Mouse (Mus musculus) hindbrain, embryonic 15.5 days (tissue): ENCODE data around the gene Gsdma2. TPM values are rescaled to one million over a fixed set of nuclear protein-coding genes. Genes with fewer than 3 reads are reported as not detected.
A peak's percentile ranks its signal among the peaks of the same experiment; 100 is the strongest.
"Not testable (repeated sequence)": the region's sequence is repeated elsewhere in the genome, so short reads cannot be mapped to it uniquely, and the experiment has no call there.

Experiments
- ATAC-seq: fragments of 200-750 bp; cut with Nextera tagmentation; 2 replicates; pipeline ENCODE4 v1.8.0; 2017; ENCODE audit warnings: low read depth, moderate number of reproducible peaks, moderate TSS enrichment; ENCODE audit not compliant: low FRiP score
- H3K27ac ChIP-seq: fragments of 300-500 bp; sonication (generic); replicated peaks from 2 replicates; pipeline ENCODE4 v1.5.1; 2015; ENCODE audit warnings: mild to moderate bottlenecking, inconsistent platforms
- H3K27me3 ChIP-seq: fragments of 300-500 bp; sonication (generic); 2 replicates; pipeline ENCODE4 v1.6.1; 2015; ENCODE audit warnings: control low read depth, inconsistent platforms
- H3K36me3 ChIP-seq: fragments of 300-500 bp; sonication (generic); 2 replicates; pipeline ENCODE4 v1.6.1; 2015; ENCODE audit warnings: control low read depth, inconsistent platforms
- H3K4me1 ChIP-seq: fragments of 300-500 bp; sonication (generic); replicated peaks from 2 replicates; pipeline ENCODE4 v1.6.1; 2015; ENCODE audit warnings: control low read depth, inconsistent platforms
- H3K4me2 ChIP-seq: fragments of 300-500 bp; sonication (generic); 2 replicates; pipeline ENCODE4 v1.6.1; 2015; ENCODE audit warnings: moderate library complexity, mild to moderate bottlenecking, inconsistent platforms
- H3K4me3 ChIP-seq: fragments of 300-500 bp; sonication (generic); 2 replicates; pipeline ENCODE4 v1.5.1; 2015; ENCODE audit warnings: mild to moderate bottlenecking, inconsistent platforms
- H3K9ac ChIP-seq: fragments of 300-500 bp; sonication (generic); 2 replicates; pipeline ENCODE4 v1.6.1; 2015; ENCODE audit warnings: inconsistent platforms
- H3K9me3 ChIP-seq: fragments of 300-500 bp; sonication (generic); 2 replicates; pipeline ENCODE4 v1.6.1; 2016; ENCODE audit warnings: control low read depth, inconsistent platforms
- WGBS: fragments of 180-500 bp; shearing (Covaris S2); methylation state at CpG from one replicate; pipeline ENCODE4 v1.1.7; 2015; 5-methylcytosine and 5-hydroxymethylcytosine counted together
- polyA plus RNA-seq: library from polyadenylated mRNA; unstranded; fragments of >200 nt; fragmentation: Nextera tagmentation; extraction: Ambion mirVana; gene quantifications from 2 replicates; pipeline ENCODE4 v1.2.1, GENCODE M21; 2015

Gene Gsdma2
- polyA plus RNA-seq, 1 experiment from 2014 or later: not detected

DNA sequence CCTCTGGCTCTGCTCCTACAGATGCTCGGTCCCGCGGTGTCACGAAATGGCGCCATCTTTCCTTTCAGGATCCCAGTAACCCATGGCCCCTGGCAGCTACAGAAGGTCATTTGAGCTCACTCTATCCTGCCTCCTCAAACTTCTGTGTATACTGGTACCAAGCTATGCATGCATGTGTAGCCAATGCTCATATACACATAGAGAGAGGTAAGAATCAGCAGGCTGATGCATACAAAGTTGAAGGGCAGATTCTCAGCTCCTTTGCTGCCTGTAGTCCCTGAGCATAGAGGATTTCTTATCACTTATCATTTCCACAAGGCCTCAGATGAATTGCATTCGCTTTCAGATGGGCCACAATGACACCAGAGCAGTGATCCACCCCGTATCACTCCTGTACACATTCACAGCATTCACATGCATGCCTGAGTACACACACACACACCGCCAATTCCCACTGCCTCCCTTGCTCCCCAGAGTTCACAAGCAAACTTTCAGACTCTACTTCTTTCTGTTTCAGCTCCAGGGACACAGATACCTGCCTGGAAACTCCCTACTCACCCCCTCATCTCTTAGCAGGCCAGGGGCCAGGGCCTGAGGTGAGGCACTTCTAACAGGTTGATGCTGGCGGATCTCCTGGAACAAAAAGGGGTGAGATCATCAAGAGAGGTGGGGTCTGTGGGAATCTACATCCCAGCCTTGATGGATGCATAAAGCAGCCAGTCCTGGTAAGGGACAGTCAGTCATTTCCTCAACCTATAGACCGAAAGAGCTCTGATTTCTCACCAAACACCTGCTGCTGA is 20.7 kb upstream of the Gsdma2 start, which contains the start of the genes Gm12355 and Gsdma3:
TSS of gene Gm12355 (minus strand) at position 51 of the 800 bp plus-strand sequence.
TSS of gene Gsdma3 (plus strand) at position 750 of the 800 bp plus-strand sequence.
- WGBS: 92% methylated on average over 10 of the region's 10 CpGs
- no peak for ATAC-seq
- H3K4me1 ChIP-seq: no peaks in the 10 kb centered on the region
- H3K4me3 ChIP-seq: no peak within 1 kb of the TSS
- no peak within 1 kb of the TSS for H3K9ac ChIP-seq
- no peaks in the 10 kb centered on the region for H3K9me3 ChIP-seq
- H3K36me3 ChIP-seq: no peaks in the 10 kb centered on the region
- H3K27me3 ChIP-seq: no peaks in the 10 kb centered on the region
- H3K27ac ChIP-seq: no peak within 1 kb of the TSS
- H3K4me2 ChIP-seq: no peak within 1 kb of the TSS

DNA sequence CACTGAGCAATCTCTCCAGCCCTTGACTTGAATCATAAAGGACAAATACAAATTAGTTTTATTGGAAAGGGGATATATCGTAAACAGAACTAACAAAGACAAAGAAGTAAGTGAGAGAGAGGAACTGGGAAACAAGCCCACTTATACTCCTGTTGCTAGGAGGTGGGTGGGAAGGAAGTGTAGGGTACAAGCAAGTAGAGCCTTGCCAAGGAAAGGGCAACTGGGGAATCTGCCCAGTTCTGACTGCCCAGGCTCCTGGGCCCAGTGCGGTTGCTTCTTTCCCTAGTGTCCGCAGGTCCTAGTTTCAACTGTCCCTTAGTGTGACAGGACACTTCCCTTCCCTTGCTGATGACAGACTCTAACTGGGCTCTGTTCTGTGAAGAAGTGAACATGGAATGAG is 17.9 kb upstream of the Gsdma2 start:
- H3K36me3 ChIP-seq: no peaks in the 10 kb centered on the region
- H3K9ac ChIP-seq: no peak overlapping the region
- 89% methylated on average over 3 of the region's 3 CpGs for WGBS
- H3K4me3 ChIP-seq: no peak overlapping the region
- no peak overlapping the region for H3K27ac ChIP-seq
- no peak overlapping the region for H3K4me2 ChIP-seq
- no peaks in the 10 kb centered on the region for H3K9me3 ChIP-seq
- H3K27me3 ChIP-seq: no peaks in the 10 kb centered on the region
- H3K4me1 ChIP-seq: no peaks in the 10 kb centered on the region
- ATAC-seq: no peak

DNA sequence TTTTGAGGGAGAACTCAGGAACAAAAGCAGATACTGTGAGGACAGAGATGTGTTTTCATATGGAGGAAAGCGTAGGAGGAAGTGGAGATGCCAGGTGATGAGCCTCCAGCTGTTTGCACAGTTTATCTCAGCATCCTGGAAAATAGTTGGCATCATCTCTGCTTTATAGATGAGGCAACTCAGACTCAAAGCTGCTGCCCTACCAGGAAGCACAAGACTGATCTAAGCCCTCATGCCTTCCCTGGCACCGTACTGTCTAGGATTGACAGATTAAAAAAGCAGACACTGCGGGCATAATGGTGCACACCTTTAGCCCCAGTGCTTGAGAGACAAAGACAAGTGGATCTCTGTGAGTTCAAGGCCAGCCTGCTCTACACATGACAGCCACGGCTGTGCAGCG is 15.9 kb upstream of the Gsdma2 start:
- no peak overlapping the region for H3K4me3 ChIP-seq
- no peaks in the 10 kb centered on the region for H3K36me3 ChIP-seq
- no peaks in the 10 kb centered on the region for H3K27me3 ChIP-seq
- H3K9me3 ChIP-seq: no peaks in the 10 kb centered on the region
- 84% methylated on average over 5 of the region's 5 CpGs for WGBS
- no peak overlapping the region for H3K9ac ChIP-seq
- H3K4me1 ChIP-seq: no peaks in the 10 kb centered on the region
- H3K4me2 ChIP-seq: no peak overlapping the region
- H3K27ac ChIP-seq: no peak overlapping the region
- no peak for ATAC-seq

GRCm38 (mm10) chr11:98635312-98635970 is 11.1 kb upstream of the Gsdma2 start:
- not testable (repeated sequence) for H3K36me3 ChIP-seq, H3K9ac ChIP-seq, H3K4me3 ChIP-seq, H3K4me2 ChIP-seq, ATAC-seq, H3K9me3 ChIP-seq, H3K27me3 ChIP-seq, H3K27ac ChIP-seq, H3K4me1 ChIP-seq
- 32% methylated on average over 10 of the region's 10 CpGs for WGBS

GRCm38 (mm10) chr11:98637501-98637900 is 9.1 kb upstream of the Gsdma2 start:
- Histone ChIP-seq H3K4me3 (no peak overlapping the region), H3K9me3 (no peaks in the 10 kb centered on the region), H3K36me3 (no peaks in the 10 kb centered on the region), H3K27me3 (no peaks in the 10 kb centered on the region), H3K4me1 (no peaks in the 10 kb centered on the region), H3K27ac (no peak overlapping the region), H3K9ac (no peak overlapping the region), H3K4me2 (no peak overlapping the region)
- no peak for ATAC-seq
- WGBS: 85% methylated on average over 1 of the region's 1 CpGs

DNA sequence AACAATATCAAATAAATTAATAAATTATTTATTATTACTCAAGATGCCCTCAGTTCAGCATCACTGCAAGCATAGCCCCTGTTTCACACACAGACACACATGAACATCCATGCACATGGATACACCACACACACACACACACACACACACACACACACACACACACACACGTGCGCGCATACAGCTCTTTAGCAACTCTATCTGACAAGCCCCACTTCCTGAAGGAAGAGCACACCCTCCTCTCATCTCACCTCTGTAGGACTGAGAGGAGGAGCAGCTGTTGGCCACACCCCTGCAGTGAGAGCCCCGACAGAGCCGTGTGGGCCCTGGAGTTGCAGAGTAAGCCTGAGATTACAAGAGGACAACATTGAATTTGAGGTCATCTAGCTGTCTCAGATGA is 6.5 kb upstream of the Gsdma2 start:
- no peak overlapping the region for H3K9ac ChIP-seq
- H3K27me3 ChIP-seq: no peaks in the 10 kb centered on the region
- H3K4me3 ChIP-seq: no peak overlapping the region
- ATAC-seq: no peak
- H3K4me1 ChIP-seq: no peaks in the 10 kb centered on the region
- no peak overlapping the region for H3K27ac ChIP-seq
- no peaks in the 10 kb centered on the region for H3K9me3 ChIP-seq
- WGBS: 63% methylated on average over 5 of the region's 5 CpGs
- H3K36me3 ChIP-seq: no peaks in the 10 kb centered on the region
- no peak overlapping the region for H3K4me2 ChIP-seq

DNA sequence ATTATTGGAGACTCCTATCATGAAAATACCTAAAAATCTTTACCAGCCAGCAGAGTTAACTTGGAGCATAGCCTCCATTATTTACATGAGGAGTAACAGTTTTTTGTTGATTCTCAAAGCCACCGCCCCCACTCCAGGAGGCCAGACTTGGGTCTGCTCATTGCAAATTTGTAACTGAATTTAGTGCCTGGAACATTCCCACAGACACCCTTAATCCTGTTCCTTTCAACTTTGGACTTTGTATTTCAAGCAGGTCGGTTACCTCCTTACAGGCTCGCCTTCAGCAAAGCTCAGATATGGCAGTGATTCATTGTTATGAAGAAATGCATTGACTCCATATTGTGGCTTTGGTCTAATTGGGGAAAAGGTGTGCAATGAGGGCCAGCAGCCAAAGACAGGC is 1.8 kb upstream of the Gsdma2 start:
- ATAC-seq: no peak
- Histone ChIP-seq H3K9ac (no peak overlapping the region), H3K9me3 (no peaks in the 10 kb centered on the region), H3K36me3 (no peaks in the 10 kb centered on the region), H3K27me3 (no peaks in the 10 kb centered on the region), H3K4me3 (no peak overlapping the region), H3K27ac (no peak overlapping the region), H3K4me1 (no peaks in the 10 kb centered on the region), H3K4me2 (no peak overlapping the region)
- WGBS: 89% methylated on average over 3 of the region's 3 CpGs

GRCm38 (mm10) chr11:98645946-98646345 is 613 bp upstream of the Gsdma2 start:
- ATAC-seq: no peak
- H3K27me3 ChIP-seq: no peaks in the 10 kb centered on the region
- H3K9me3 ChIP-seq: no peaks in the 10 kb centered on the region
- H3K4me3 ChIP-seq: no peak overlapping the region
- WGBS: 82% methylated on average over 2 of the region's 2 CpGs
- H3K4me2 ChIP-seq: no peak overlapping the region
- no peak overlapping the region for H3K9ac ChIP-seq
- no peaks in the 10 kb centered on the region for H3K36me3 ChIP-seq
- H3K4me1 ChIP-seq: no peaks in the 10 kb centered on the region
- H3K27ac ChIP-seq: no peak overlapping the region

- H3K27ac ChIP-seq, H3K27me3 ChIP-seq, H3K4me1 ChIP-seq, H3K4me3 ChIP-seq, H3K9ac ChIP-seq, H3K4me2 ChIP-seq, ATAC-seq, H3K36me3 ChIP-seq, H3K9me3 ChIP-seq: not testable (repeated sequence)
- WGBS: 14% methylated on average over 7 of the region's 7 CpGs
Observed at GRCm38 (mm10) chr11:98655076-98655475, 8.5 kb downstream of the Gsdma2 start.

DNA sequence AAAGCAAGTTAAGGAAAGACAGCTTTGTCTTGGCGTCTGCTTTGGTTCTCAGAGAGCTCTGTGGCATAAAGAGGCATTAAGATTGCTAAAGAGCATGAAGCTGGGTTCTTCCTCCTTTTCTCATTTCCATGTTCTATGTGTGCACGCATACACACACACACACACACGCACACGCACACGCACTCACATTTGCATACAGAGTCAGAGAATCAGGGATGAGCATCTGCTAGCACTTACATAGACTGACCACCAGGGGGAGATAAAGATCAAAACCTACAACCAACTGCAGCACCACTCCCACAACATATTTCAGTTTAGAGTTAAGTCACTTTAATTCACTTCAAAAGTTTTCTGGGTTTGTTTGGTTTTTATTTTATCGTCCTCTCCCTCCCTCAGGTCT is 14.0 kb downstream of the Gsdma2 start:
- peak; percentile 66; the same call in 1 of the 2 replicates for ATAC-seq
- H3K27me3 ChIP-seq: 0 out of 2 replicates have a peak, but pooled peaks cover 2% of the 10 kb centered on the region
- H3K4me3 ChIP-seq: no peak overlapping the region
- H3K27ac ChIP-seq: no peak overlapping the region
- H3K36me3 ChIP-seq: no peaks in the 10 kb centered on the region
- no peak overlapping the region for H3K9ac ChIP-seq
- H3K4me1 ChIP-seq: 0 out of 2 replicates have a peak, but pooled peaks cover 5% of the 10 kb centered on the region
- no peaks in the 10 kb centered on the region for H3K9me3 ChIP-seq
- peak overlapping the region; percentile 41 for H3K4me2 ChIP-seq
- WGBS: 8% methylated on average over 6 of the region's 6 CpGs

GRCm38 (mm10) chr11:98664091-98664490 is 17.5 kb downstream of the Gsdma2 start, which contains the start of gene Gsdma:
Gene Gsdma (plus strand): TSS chr11:98664351.
- Histone ChIP-seq H3K9ac (no peak within 1 kb of the TSS), H3K4me3 (no peak within 1 kb of the TSS), H3K4me2 (no peak within 1 kb of the TSS), H3K27me3 (0 out of 2 replicates have a peak, but pooled peaks cover 4% of the 10 kb centered on the region), H3K27ac (no peak within 1 kb of the TSS), H3K9me3 (no peaks in the 10 kb centered on the region), H3K36me3 (no peaks in the 10 kb centered on the region), H3K4me1 (0 out of 2 replicates have a peak, but pooled peaks cover 5% of the 10 kb centered on the region)
- no peak for ATAC-seq
- WGBS: 24% methylated on average over 4 of the region's 4 CpGs

- WGBS: 54% methylated on average over 2 of the region's 2 CpGs
- Histone ChIP-seq H3K9me3 (no peaks in the 10 kb centered on the region), H3K4me3 (no peak overlapping the region), H3K27me3 (0 out of 2 replicates have a peak, but pooled peaks cover 3% of the 10 kb centered on the region), H3K4me2 (no peak overlapping the region), H3K27ac (no peak overlapping the region), H3K36me3 (no peaks in the 10 kb centered on the region), H3K9ac (no peak overlapping the region), H3K4me1 (no peaks in the 10 kb centered on the region)
- ATAC-seq: no peak
Observed at GRCm38 (mm10) chr11:98668984-98669383, 22.4 kb downstream of the Gsdma2 start.
